Mouse (Mus musculus): ENCODE results near the gene Olfr685.

Gene Olfr685

GRCm38 (mm10) chr7:105185912-105186311 lies at the start of gene Olfr685:
Olfr685 (minus strand) TSS chr7:105186012.
- in situ Hi-C loops (cut with MboI, MseI) = no loop called here

GRCm38 (mm10) chr7:105229386-105229785 lies 43.6 kb upstream of the Olfr685 start:
- in situ Hi-C loops (cut with MboI, MseI) = no loop called here

GRCm38 (mm10) chr7:105228138-105228537 lies 42.3 kb upstream of the Olfr685 start:
- in situ Hi-C loops (cut with MboI, MseI) = no loop called here

GRCm38 (mm10) chr7:105226703-105227102 lies 40.9 kb upstream of the Olfr685 start:
- in situ Hi-C loops (cut with MboI, MseI) = no loop called here

- in situ Hi-C loops (cut with MboI, MseI) = no loop called here
These were observed 40.3 kb upstream of the Olfr685 start for GRCm38 (mm10) chr7:105226072-105226471.

GRCm38 (mm10) chr7:105218281-105218680 lies 32.5 kb upstream of the Olfr685 start:
- in situ Hi-C loops (cut with MboI, MseI) = no loop called here

- in situ Hi-C loops (cut with MboI, MseI) = no loop called here
These were observed 28.9 kb upstream of the Olfr685 start for GRCm38 (mm10) chr7:105214761-105215160.

GRCm38 (mm10) chr7:105207385-105207784 lies 21.6 kb upstream of the Olfr685 start, which contains the start of gene Olfr686:
Olfr686 (minus strand) TSS chr7:105207485.
- in situ Hi-C loops (cut with MboI, MseI) = no loop called here

GRCm38 (mm10) chr7:105170773-105171172 lies 15.0 kb downstream of the Olfr685 start:
- in situ Hi-C loops (cut with MboI, MseI) = loop anchor here (5.0 to 10.0 kb wide), 2 partner anchors 793 to 1446 kb away; no protein-coding TSS in a partner anchor

GRCm38 (mm10) chr7:105163553-105163952 lies 22.3 kb downstream of the Olfr685 start, which contains the start of gene Olfr684:
Olfr684 (minus strand) TSS chr7:105163653.
- in situ Hi-C loops (cut with MboI, MseI) = no loop called here

- in situ Hi-C loops (cut with MboI, MseI) = no loop called here
These were observed 38.9 kb downstream of the Olfr685 start, which contains the start of gene Olfr683 for GRCm38 (mm10) chr7:105146912-105147311. Olfr683 (minus strand) TSS chr7:105147012.

- in situ Hi-C loops (cut with MboI, MseI) = no loop called here
These were observed 44.5 kb downstream of the Olfr685 start for GRCm38 (mm10) chr7:105141275-105141674.

Data from T-helper 1 cell (primary cell).